Mouse (Mus musculus) neural tube, embryonic 14.5 days (tissue): Measurements from ENCODE around the gene Prss29. TPM values are rescaled to one million over a fixed set of nuclear protein-coding genes. Genes with fewer than 3 reads are reported as not detected.

ENCODE experiments used
- ATAC-seq: fragments of 200-750 bp; cut with Nextera tagmentation; 2 replicates; pipeline ENCODE4 v1.8.0; 2017; ENCODE audit warnings: low read depth, mild to moderate bottlenecking, moderate TSS enrichment, moderate library complexity
- H3K27ac ChIP-seq: fragments of 300-500 bp; sonication (generic); 2 replicates; pipeline ENCODE4 v1.5.1; 2014; ENCODE audit warnings: low read depth, mild to moderate bottlenecking, control low read depth, low read length, moderate library complexity, mixed read lengths
- H3K27me3 ChIP-seq: fragments of 300-500 bp; sonication (generic); 2 replicates; pipeline ENCODE4 v1.6.1; 2014; ENCODE audit warnings: low read length; ENCODE audit not compliant: control insufficient read depth, insufficient read depth
- H3K36me3 ChIP-seq: fragments of 300-500 bp; sonication (generic); 2 replicates; pipeline ENCODE4 v1.6.1; 2014; ENCODE audit warnings: low read length, mixed read lengths; ENCODE audit not compliant: control insufficient read depth, insufficient read depth
- H3K4me1 ChIP-seq: fragments of 300-500 bp; sonication (generic); 2 replicates; pipeline ENCODE4 v1.6.1; 2014; ENCODE audit warnings: low read length; ENCODE audit not compliant: control insufficient read depth, insufficient read depth
- H3K4me2 ChIP-seq: fragments of 300-500 bp; sonication (generic); 2 replicates; pipeline ENCODE4 v1.6.1; 2014; ENCODE audit warnings: mild to moderate bottlenecking, low read depth, low read length, control low read depth
- H3K4me3 ChIP-seq: fragments of 300-500 bp; sonication (generic); 2 replicates; pipeline ENCODE4 v1.5.1; 2014; ENCODE audit warnings: low read depth, low read length, control low read depth, mixed read lengths
- H3K9ac ChIP-seq: fragments of 300-500 bp; sonication (generic); replicated peaks from 2 replicates; pipeline ENCODE4 v1.6.1; 2014; ENCODE audit warnings: low read depth, mild to moderate bottlenecking, control low read depth, low read length, mixed read lengths
- H3K9me3 ChIP-seq: fragments of 300-500 bp; sonication (generic); 2 replicates; pipeline ENCODE4 v1.6.1; 2016; ENCODE audit warnings: low read length; ENCODE audit not compliant: control insufficient read depth
- WGBS: fragments of 180-500 bp; shearing (Covaris S2); extraction: QIAGEN DNeasy Blood & Tissue Kit; methylation state at CpG from one replicate; pipeline ENCODE4 v1.1.7; 2014; 5-methylcytosine and 5-hydroxymethylcytosine counted together
- polyA plus RNA-seq: library from polyadenylated mRNA; unstranded; fragments of >200 nt; fragmentation: Nextera tagmentation; extraction: Ambion mirVana; gene quantifications from 2 replicates; pipeline ENCODE4 v1.2.1, GENCODE M21; 2014

Gene Prss29
- polyA plus RNA-seq, 1 experiment from 2014 or later = not detected

GRCm38 (mm10) chr17:25332321-25332720 is 13.9 kb downstream of the Prss29 start:
- no peak overlapping the region for H3K4me3 ChIP-seq
- no peak overlapping the region for H3K4me2 ChIP-seq
- WGBS = 75% methylated on average over 9 of the region's 9 CpGs
- no peak overlapping the region for H3K9ac ChIP-seq
- H3K4me1 ChIP-seq = no peaks in the 10 kb centered on the region
- H3K9me3 ChIP-seq = no peaks in the 10 kb centered on the region
- H3K36me3 ChIP-seq = no peaks in the 10 kb centered on the region
- no peak overlapping the region for H3K27ac ChIP-seq
- no peak for ATAC-seq
- peaks cover 2% of the 10 kb centered on the region; the same call in 1 of the 2 replicates for H3K27me3 ChIP-seq

- Histone ChIP-seq H3K36me3 (no peaks in the 10 kb centered on the region), H3K9ac (no peak overlapping the region), H3K27ac (no peak overlapping the region), H3K27me3 (peaks cover 2% of the 10 kb centered on the region; the same call in 1 of the 2 replicates), H3K4me3 (no peak overlapping the region), H3K4me1 (no peaks in the 10 kb centered on the region), H3K4me2 (no peak overlapping the region), H3K9me3 (no peaks in the 10 kb centered on the region)
- WGBS = under 1% methylated on average over 8 of the region's 8 CpGs
- ATAC-seq = no peak
These were observed 15.5 kb downstream of the Prss29 start for GRCm38 (mm10) chr17:25333943-25334342.

GRCm38 (mm10) chr17:25338218-25338617 is 19.8 kb downstream of the Prss29 start:
- Histone ChIP-seq H3K9me3 (no peaks in the 10 kb centered on the region), H3K9ac (no peak overlapping the region), H3K4me3 (no peak overlapping the region), H3K27me3 (peaks cover 2% of the 10 kb centered on the region; the same call in 1 of the 2 replicates), H3K4me1 (no peaks in the 10 kb centered on the region), H3K27ac (no peak overlapping the region), H3K4me2 (no peak overlapping the region), H3K36me3 (no peaks in the 10 kb centered on the region)
- 85% methylated on average over 4 of the region's 4 CpGs for WGBS
- no peak for ATAC-seq

- Histone ChIP-seq H3K4me1 (no peaks in the 10 kb centered on the region), H3K9ac (no peak overlapping the region), H3K4me2 (no peak overlapping the region), H3K9me3 (no peaks in the 10 kb centered on the region), H3K4me3 (no peak overlapping the region), H3K27ac (no peak overlapping the region), H3K36me3 (no peaks in the 10 kb centered on the region), H3K27me3 (no peaks in the 10 kb centered on the region)
- 93% methylated on average over 6 of the region's 6 CpGs for WGBS
- no peak for ATAC-seq
These were observed 21.5 kb downstream of the Prss29 start for GRCm38 (mm10) chr17:25340003-25340402.

GRCm38 (mm10) chr17:25341490-25341889 is 23.0 kb downstream of the Prss29 start:
- H3K4me2 ChIP-seq = no peak overlapping the region
- H3K4me1 ChIP-seq = no peaks in the 10 kb centered on the region
- no peaks in the 10 kb centered on the region for H3K9me3 ChIP-seq
- no peak overlapping the region for H3K9ac ChIP-seq
- no peak for ATAC-seq
- no peak overlapping the region for H3K27ac ChIP-seq
- no peaks in the 10 kb centered on the region for H3K27me3 ChIP-seq
- no peak overlapping the region for H3K4me3 ChIP-seq
- H3K36me3 ChIP-seq = no peaks in the 10 kb centered on the region
- WGBS = 65% methylated on average over 3 of the region's 3 CpGs

GRCm38 (mm10) chr17:25345462-25345861 is 27.0 kb downstream of the Prss29 start, which contains the start of gene Tpsab1:
TSS of gene Tpsab1 (minus strand) at chr17:25345562.
- Histone ChIP-seq H3K9me3 (no peaks in the 10 kb centered on the region), H3K9ac (no peak within 1 kb of the TSS), H3K27ac (no peak within 1 kb of the TSS), H3K4me2 (no peak within 1 kb of the TSS), H3K4me1 (no peaks in the 10 kb centered on the region), H3K36me3 (no peaks in the 10 kb centered on the region), H3K27me3 (no peaks in the 10 kb centered on the region), H3K4me3 (no peak within 1 kb of the TSS)
- 73% methylated on average over 4 of the region's 4 CpGs for WGBS
- no peak for ATAC-seq

GRCm38 (mm10) chr17:25361291-25361690 is 42.8 kb downstream of the Prss29 start:
- 72% methylated on average over 2 of the region's 2 CpGs for WGBS
- Histone ChIP-seq H3K4me2 (no peak overlapping the region), H3K27ac (no peak overlapping the region), H3K36me3 (no peaks in the 10 kb centered on the region), H3K9me3 (no peaks in the 10 kb centered on the region), H3K4me3 (no peak overlapping the region), H3K4me1 (no peaks in the 10 kb centered on the region), H3K9ac (no peak overlapping the region), H3K27me3 (no peaks in the 10 kb centered on the region)
- ATAC-seq = no peak

GRCm38 (mm10) chr17:25363726-25364125 is 45.3 kb downstream of the Prss29 start:
- Histone ChIP-seq H3K27me3 (no peaks in the 10 kb centered on the region), H3K4me1 (no peaks in the 10 kb centered on the region), H3K9ac (no peak overlapping the region), H3K9me3 (no peaks in the 10 kb centered on the region), H3K4me3 (no peak overlapping the region), H3K36me3 (no peaks in the 10 kb centered on the region), H3K27ac (no peak overlapping the region), H3K4me2 (no peak overlapping the region)
- no peak for ATAC-seq
- 15% methylated on average over 1 of the region's 1 CpGs for WGBS

GRCm38 (mm10) chr17:25366005-25366404 is 47.6 kb downstream of the Prss29 start, which contains the start of gene Tpsb2:
TSS of gene Tpsb2 (plus strand) at chr17:25366305.
- no peak for ATAC-seq
- H3K4me3 ChIP-seq = no peak within 1 kb of the TSS
- H3K4me1 ChIP-seq = no peaks in the 10 kb centered on the region
- H3K4me2 ChIP-seq = no peak within 1 kb of the TSS
- no peaks in the 10 kb centered on the region for H3K27me3 ChIP-seq
- 79% methylated on average over 2 of the region's 2 CpGs for WGBS
- no peaks in the 10 kb centered on the region for H3K36me3 ChIP-seq
- H3K9ac ChIP-seq = no peak within 1 kb of the TSS
- H3K9me3 ChIP-seq = no peaks in the 10 kb centered on the region
- no peak within 1 kb of the TSS for H3K27ac ChIP-seq
